Mouse (Mus musculus) forebrain, embryonic 10.5 days (tissue): ENCODE results near the gene Tcn2. TPM values are rescaled to one million over a fixed set of nuclear protein-coding genes. Genes with fewer than 3 reads are reported as not detected.
"Not testable (repeated sequence)": the region's sequence is repeated elsewhere in the genome, so short reads cannot be mapped to it uniquely, and the experiment has no call there.

ENCODE experiments used
- DNase-seq: peaks from one replicate; pipeline ENCODE4 v3.0.0-alpha.2; 2017; ENCODE audit warnings: low spot score; ENCODE audit errors: extremely low spot score
- H3K27ac ChIP-seq: fragments of 300-500 bp; sonication (generic); 2 replicates; pipeline ENCODE4 v1.5.1; 2016; ENCODE audit warnings: mild to moderate bottlenecking
- H3K27me3 ChIP-seq: fragments of 300-500 bp; sonication (generic); 2 replicates; pipeline ENCODE4 v1.6.1; 2016; ENCODE audit warnings: mild to moderate bottlenecking; ENCODE audit not compliant: poor library complexity, severe bottlenecking
- H3K36me3 ChIP-seq: fragments of 300-500 bp; sonication (generic); replicated peaks from 2 replicates; pipeline ENCODE4 v1.6.1; 2016; ENCODE audit warnings: mild to moderate bottlenecking, moderate library complexity
- H3K4me1 ChIP-seq: fragments of 300-500 bp; sonication (generic); 2 replicates; pipeline ENCODE4 v1.6.1; 2016
- H3K4me3 ChIP-seq: fragments of 300-500 bp; sonication (generic); 2 replicates; pipeline ENCODE4 v1.5.1; 2016; ENCODE audit warnings: mild to moderate bottlenecking, moderate library complexity
- H3K9me3 ChIP-seq: fragments of 300-500 bp; sonication (generic); 2 replicates; pipeline ENCODE4 v1.6.1; 2016; ENCODE audit warnings: mild to moderate bottlenecking, moderate library complexity
- WGBS: fragments of 180-500 bp; shearing (Covaris S2); methylation state at CpG from one replicate; pipeline ENCODE4 v1.1.7; 2016; 5-methylcytosine and 5-hydroxymethylcytosine counted together
- polyA plus RNA-seq: library from polyadenylated mRNA; unstranded; fragments of >200 nt; fragmentation: Nextera tagmentation; extraction: Ambion mirVana; gene quantifications from 2 replicates; pipeline ENCODE4 v1.2.1, GENCODE M21; 2016

Gene Tcn2
- polyA plus RNA-seq, 1 experiment from 2014 or later = 21.1 TPM

GRCm38 (mm10) chr11:3960901-3961300 lies 28.9 kb upstream of the Tcn2 start:
- H3K27me3 ChIP-seq = no peaks in the 10 kb centered on the region
- DNase-seq = no peak

GRCm38 (mm10) chr11:3955371-3955770 lies 23.4 kb upstream of the Tcn2 start:
- not testable (repeated sequence) for DNase-seq, H3K4me1 ChIP-seq, H3K27ac ChIP-seq, H3K27me3 ChIP-seq, H3K4me3 ChIP-seq, H3K36me3 ChIP-seq
- H3K9me3 ChIP-seq = peaks cover 20% of the 10 kb centered on the region; the same call in 1 of the 2 replicates
- 71% methylated on average over 4 of the region's 4 CpGs for WGBS

More at GRCm38 (mm10) chr11:3960901-3961300, 28.9 kb upstream of the Tcn2 start:
- 58% methylated on average over 2 of the region's 2 CpGs for WGBS
- H3K4me3 ChIP-seq = no peak overlapping the region
- no peak overlapping the region for H3K27ac ChIP-seq
- H3K9me3 ChIP-seq = 0 out of 2 replicates have a peak, but pooled peaks cover under 1% of the 10 kb centered on the region
- no peaks in the 10 kb centered on the region for H3K36me3 ChIP-seq
- peaks cover 16% of the 10 kb centered on the region for H3K4me1 ChIP-seq

GRCm38 (mm10) chr11:3954876-3955275 lies 22.9 kb upstream of the Tcn2 start:
- DNase-seq, H3K4me3 ChIP-seq, H3K27ac ChIP-seq, H3K36me3 ChIP-seq, H3K4me1 ChIP-seq, H3K27me3 ChIP-seq: not testable (repeated sequence)
- peaks cover 20% of the 10 kb centered on the region; the same call in 1 of the 2 replicates for H3K9me3 ChIP-seq
- WGBS = 77% methylated on average over 5 of the region's 5 CpGs

GRCm38 (mm10) chr11:3946386-3946785 lies 14.4 kb upstream of the Tcn2 start:
- peaks cover 8% of the 10 kb centered on the region; the same call in 1 of the 2 replicates for H3K4me1 ChIP-seq
- 13% methylated on average over 1 of the region's 1 CpGs for WGBS
- H3K4me3 ChIP-seq = no peak overlapping the region
- DNase-seq = no peak
- no peaks in the 10 kb centered on the region for H3K36me3 ChIP-seq
- H3K9me3 ChIP-seq = no peaks in the 10 kb centered on the region
- no peak overlapping the region for H3K27ac ChIP-seq
- H3K27me3 ChIP-seq = 0 out of 2 replicates have a peak, but pooled peaks cover 3% of the 10 kb centered on the region

- Histone ChIP-seq H3K4me1 (peaks cover 7% of the 10 kb centered on the region; the same call in 1 of the 2 replicates), H3K4me3 (no peak overlapping the region), H3K27ac (no peak overlapping the region), H3K36me3 (no peaks in the 10 kb centered on the region), H3K27me3 (0 out of 2 replicates have a peak, but pooled peaks cover 3% of the 10 kb centered on the region), H3K9me3 (no peaks in the 10 kb centered on the region)
- DNase-seq = no peak
- WGBS = 83% methylated on average over 7 of the region's 7 CpGs
These were observed 9.4 kb upstream of the Tcn2 start for GRCm38 (mm10) chr11:3941371-3941770.

GRCm38 (mm10) chr11:3937321-3937874 lies 5.4 kb upstream of the Tcn2 start:
- H3K36me3 ChIP-seq = no peaks in the 10 kb centered on the region
- DNase-seq = no peak
- no peaks in the 10 kb centered on the region for H3K9me3 ChIP-seq
- 82% methylated on average over 13 of the region's 13 CpGs for WGBS
- H3K27ac ChIP-seq = no peak overlapping the region
- no peak overlapping the region for H3K4me3 ChIP-seq
- H3K27me3 ChIP-seq = no peaks in the 10 kb centered on the region
- H3K4me1 ChIP-seq = 0 out of 2 replicates have a peak, but pooled peaks cover 5% of the 10 kb centered on the region

GRCm38 (mm10) chr11:3936318-3936717 lies 4.4 kb upstream of the Tcn2 start:
- H3K36me3 ChIP-seq = no peaks in the 10 kb centered on the region
- no peaks in the 10 kb centered on the region; the same call in 1 of the 2 replicates for H3K27me3 ChIP-seq
- no peak overlapping the region for H3K27ac ChIP-seq
- 94% methylated on average over 3 of the region's 3 CpGs for WGBS
- DNase-seq = no peak
- H3K9me3 ChIP-seq = no peaks in the 10 kb centered on the region
- no peak overlapping the region for H3K4me3 ChIP-seq
- peaks cover 14% of the 10 kb centered on the region for H3K4me1 ChIP-seq

- H3K27me3 ChIP-seq = no peaks in the 10 kb centered on the region; the same call in 1 of the 2 replicates
- no peak overlapping the region for H3K27ac ChIP-seq
- no peaks in the 10 kb centered on the region for H3K9me3 ChIP-seq
- H3K4me1 ChIP-seq = peaks cover 20% of the 10 kb centered on the region
- no peak overlapping the region for H3K4me3 ChIP-seq
- H3K36me3 ChIP-seq = no peaks in the 10 kb centered on the region
- 80% methylated on average over 4 of the region's 4 CpGs for WGBS
- DNase-seq = no peak
These were observed 3.2 kb upstream of the Tcn2 start for GRCm38 (mm10) chr11:3935135-3935534.

- DNase-seq = no peak
These were observed 1.9 kb upstream of the Tcn2 start for GRCm38 (mm10) chr11:3933756-3934285.

GRCm38 (mm10) chr11:3930931-3931330 lies 1.0 kb downstream of the Tcn2 start:
- H3K27ac ChIP-seq = peak overlapping the region; percentile 83

More at GRCm38 (mm10) chr11:3933756-3934285, 1.9 kb upstream of the Tcn2 start:
- Histone ChIP-seq H3K4me3 (no peak overlapping the region), H3K27ac (no peak overlapping the region), H3K9me3 (no peaks in the 10 kb centered on the region), H3K27me3 (no peaks in the 10 kb centered on the region; the same call in 1 of the 2 replicates), H3K4me1 (peaks cover 20% of the 10 kb centered on the region), H3K36me3 (no peaks in the 10 kb centered on the region)
- 88% methylated on average over 9 of the region's 9 CpGs for WGBS

GRCm38 (mm10) chr11:3930019-3930418 lies 1.9 kb downstream of the Tcn2 start:
- H3K36me3 ChIP-seq = peaks cover 8% of the 10 kb centered on the region; the same call in 1 of the 2 replicates
- 90% methylated on average over 4 of the region's 4 CpGs for WGBS
- DNase-seq = no peak
- H3K27me3 ChIP-seq = no peaks in the 10 kb centered on the region; the same call in 1 of the 2 replicates
- peaks cover 20% of the 10 kb centered on the region for H3K4me1 ChIP-seq
- H3K27ac ChIP-seq = no peak overlapping the region
- H3K4me3 ChIP-seq = no peak overlapping the region
- no peaks in the 10 kb centered on the region for H3K9me3 ChIP-seq

More at GRCm38 (mm10) chr11:3930931-3931330, 1.0 kb downstream of the Tcn2 start:
- Histone ChIP-seq H3K4me3 (peak overlapping the region; percentile 71), H3K36me3 (peaks cover 1% of the 10 kb centered on the region; the same call in 1 of the 2 replicates), H3K4me1 (peaks cover 20% of the 10 kb centered on the region), H3K27me3 (no peaks in the 10 kb centered on the region; the same call in 1 of the 2 replicates), H3K9me3 (no peaks in the 10 kb centered on the region)
- DNase-seq = no peak
- 28% methylated on average over 6 of the region's 6 CpGs for WGBS

GRCm38 (mm10) chr11:3925916-3926315 lies 6.0 kb downstream of the Tcn2 start:
- peaks cover 28% of the 10 kb centered on the region for H3K36me3 ChIP-seq
- no peaks in the 10 kb centered on the region for H3K9me3 ChIP-seq
- no peak overlapping the region for H3K4me3 ChIP-seq
- WGBS = 90% methylated on average over 10 of the region's 10 CpGs
- H3K4me1 ChIP-seq = peaks cover 2% of the 10 kb centered on the region
- H3K27me3 ChIP-seq = no peaks in the 10 kb centered on the region
- no peak for DNase-seq
- no peak overlapping the region for H3K27ac ChIP-seq

- Histone ChIP-seq H3K9me3 (no peaks in the 10 kb centered on the region), H3K27ac (no peak overlapping the region), H3K4me3 (no peak overlapping the region), H3K36me3 (peaks cover 28% of the 10 kb centered on the region), H3K27me3 (no peaks in the 10 kb centered on the region), H3K4me1 (no peaks in the 10 kb centered on the region)
- DNase-seq = no peak
- 94% methylated on average over 6 of the region's 6 CpGs for WGBS
These were observed 9.2 kb downstream of the Tcn2 start for GRCm38 (mm10) chr11:3922731-3923130.
